Mouse (Mus musculus) natural killer cell, adult 2 months (primary cell): Measurements from ENCODE around the gene Nkx2-3.
A peak's percentile ranks its signal among the peaks of the same experiment; 100 is the strongest.

ENCODE experiments used
- DNase-seq, 2 experiments: peaks; one replicate each; pipeline ENCODE4 v3.0.0; 2022; ENCODE audit warnings: low spot score in 2 of 2

The Nkx2-3 gene

GRCm38 (mm10) chr19:43612051-43612450 is at the start of gene Nkx2-3:
Nkx2-3 (plus strand) TSS chr19:43612325.
- DNase-seq, result no peak

- no peak for DNase-seq
These were observed 49.0 kb upstream of the Nkx2-3 start for GRCm38 (mm10) chr19:43563166-43563565.

GRCm38 (mm10) chr19:43568298-43568697 is 43.8 kb upstream of the Nkx2-3 start:
- DNase-seq, result no peak

- DNase-seq, result no peak
These were observed 43.0 kb upstream of the Nkx2-3 start for GRCm38 (mm10) chr19:43569133-43569532.

GRCm38 (mm10) chr19:43570831-43571790 is 41.0 kb upstream of the Nkx2-3 start:
- peak; percentile 46 to 59 for DNase-seq

- DNase-seq, result no peak
These were observed 32.9 kb upstream of the Nkx2-3 start for GRCm38 (mm10) chr19:43579081-43579796.

GRCm38 (mm10) chr19:43581185-43581584 is 30.9 kb upstream of the Nkx2-3 start:
- DNase-seq, result no peak

GRCm38 (mm10) chr19:43583192-43583591 is 28.9 kb upstream of the Nkx2-3 start:
- DNase-seq, result no peak

- no peak for DNase-seq
These were observed 28.5 kb upstream of the Nkx2-3 start for GRCm38 (mm10) chr19:43583595-43583994.

GRCm38 (mm10) chr19:43584788-43585187 is 27.3 kb upstream of the Nkx2-3 start:
- no peak for DNase-seq

- DNase-seq, result no peak
These were observed 20.1 kb upstream of the Nkx2-3 start for GRCm38 (mm10) chr19:43592026-43592425.

GRCm38 (mm10) chr19:43596981-43597380 is 15.1 kb upstream of the Nkx2-3 start:
- no peak for DNase-seq

GRCm38 (mm10) chr19:43598741-43599660 is 13.1 kb upstream of the Nkx2-3 start:
- DNase-seq, result no peak

- DNase-seq, result no peak
These were observed 12.2 kb upstream of the Nkx2-3 start for GRCm38 (mm10) chr19:43599776-43600544.

GRCm38 (mm10) chr19:43600545-43601331 is 11.4 kb upstream of the Nkx2-3 start:
- DNase-seq, result no peak

GRCm38 (mm10) chr19:43601440-43601839 is 10.7 kb upstream of the Nkx2-3 start:
- no peak for DNase-seq

GRCm38 (mm10) chr19:43601996-43602590 is 10.0 kb upstream of the Nkx2-3 start:
- no peak for DNase-seq

GRCm38 (mm10) chr19:43603521-43603920 is 8.6 kb upstream of the Nkx2-3 start:
- no peak for DNase-seq

GRCm38 (mm10) chr19:43604492-43605120 is 7.5 kb upstream of the Nkx2-3 start:
- DNase-seq, result no peak
